Mouse (Mus musculus): ENCODE measurements around the gene Syngr2. TPM values are rescaled to one million over a fixed set of nuclear protein-coding genes. Genes with fewer than 3 reads are reported as not detected.
A peak's percentile ranks its signal among the peaks of the same experiment; 100 is the strongest.
"Not testable (repeated sequence)": the region's sequence is repeated elsewhere in the genome, so short reads cannot be mapped to it uniquely, and the experiment has no call there.

Gene Syngr2
- total RNA-seq, 2 experiments from 2014 or later: 109 to 119 TPM

DNA sequence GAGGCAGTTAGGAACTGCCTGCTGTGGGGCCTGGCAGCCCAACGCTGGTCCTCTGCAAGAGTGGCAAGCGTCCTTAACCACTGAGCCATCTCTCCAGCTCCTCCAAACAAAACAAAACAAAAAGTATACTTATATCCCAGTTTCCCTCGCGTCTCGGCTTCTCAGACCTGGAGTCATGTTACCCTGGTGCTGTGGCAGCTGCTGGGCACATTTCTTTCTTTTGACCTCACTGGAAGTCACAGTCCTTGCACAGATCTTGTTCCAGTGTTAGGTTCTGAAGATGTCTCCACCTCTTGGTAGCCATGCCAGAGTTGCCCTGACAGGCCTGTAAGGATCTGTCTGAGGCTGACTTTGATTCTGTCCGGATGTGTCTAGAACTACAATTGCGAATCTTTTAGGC lies 7.8 kb upstream of the Syngr2 start:
- intact Hi-C loops (cut with DNase I): no loop called here
- no peak for DNase-seq

- no peak for DNase-seq
- intact Hi-C loops (cut with DNase I): no loop called here
Measured at GRCm38 (mm10) chr11:117803166-117803688, 6.2 kb upstream of the Syngr2 start.

GRCm38 (mm10) chr11:117806781-117807180 lies 2.7 kb upstream of the Syngr2 start:
- intact Hi-C loops (cut with DNase I): no loop called here
- DNase-seq: no peak

- intact Hi-C loops (cut with DNase I): no loop called here
Measured at GRCm38 (mm10) chr11:117810401-117811046, 1.1 kb downstream of the Syngr2 start.

GRCm38 (mm10) chr11:117813867-117814266 lies 4.4 kb downstream of the Syngr2 start:
- intact Hi-C loops (cut with DNase I): no loop called here
- DNase-seq: no peak

More at GRCm38 (mm10) chr11:117810401-117811046, 1.1 kb downstream of the Syngr2 start:
- DNase-seq: peak; percentile 84 to 86

GRCm38 (mm10) chr11:117814704-117815366 lies 5.4 kb downstream of the Syngr2 start:
- no peak for DNase-seq
- intact Hi-C loops (cut with DNase I): no loop called here

- intact Hi-C loops (cut with DNase I); DNase-seq: not testable (repeated sequence)
Measured at GRCm38 (mm10) chr11:117815850-117816249, 6.4 kb downstream of the Syngr2 start.

DNA sequence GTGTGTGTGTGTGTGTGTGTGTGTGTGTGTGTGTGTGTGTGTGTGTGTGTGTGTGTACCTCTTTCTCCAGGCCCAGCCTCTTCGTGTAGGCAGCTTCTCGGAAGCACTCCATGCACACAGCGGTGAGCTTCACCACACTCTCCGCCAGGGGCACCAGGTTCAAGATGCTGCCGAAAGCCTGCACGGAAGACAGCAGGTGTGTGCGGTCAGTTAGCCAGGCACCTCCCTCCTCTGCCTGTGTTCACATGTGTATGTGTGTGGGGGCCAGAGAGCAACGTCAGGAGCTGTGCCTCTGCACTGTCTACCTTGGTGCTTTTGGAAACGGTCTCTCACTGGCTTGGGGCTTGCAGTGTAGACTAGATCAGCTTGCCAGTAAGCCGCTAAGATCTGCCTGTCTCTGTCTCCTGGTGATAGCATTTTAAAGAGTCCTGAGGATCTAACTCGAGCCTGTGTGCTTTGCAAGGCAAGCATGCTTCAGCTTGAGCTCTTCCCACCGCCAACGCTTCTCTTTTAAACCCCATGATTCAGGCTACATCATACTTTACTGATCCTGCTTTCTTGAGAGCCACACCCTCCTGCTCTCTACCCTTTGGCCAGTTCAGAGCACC lies 7.0 kb downstream of the Syngr2 start:
- no peak for DNase-seq
- intact Hi-C loops (cut with DNase I): no loop called here

- intact Hi-C loops (cut with DNase I): no loop called here
- peak in 1 of 2 experiments; percentile 58 for DNase-seq
Measured at GRCm38 (mm10) chr11:117819095-117819494, 9.6 kb downstream of the Syngr2 start.

DNA sequence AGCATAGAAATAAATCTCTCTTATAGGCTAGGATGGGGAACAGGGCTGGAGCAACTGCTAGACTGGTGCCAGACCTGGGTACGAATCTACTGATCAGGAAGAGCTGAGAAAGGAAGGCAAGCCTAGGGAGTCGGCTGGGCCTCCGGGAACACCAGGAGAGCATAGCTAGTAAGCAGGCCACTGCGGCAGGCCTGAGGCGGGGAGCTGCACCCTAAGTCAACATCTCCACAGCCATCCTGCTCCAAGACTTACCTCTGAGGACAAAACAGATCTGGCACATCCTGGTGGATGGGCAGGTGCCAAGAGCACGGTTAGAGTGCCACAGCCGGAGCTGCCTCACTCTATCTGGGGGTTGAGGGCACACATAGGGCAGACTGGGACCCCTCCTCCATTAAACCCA lies 10.7 kb downstream of the Syngr2 start:
- intact Hi-C loops (cut with DNase I): no loop called here

GRCm38 (mm10) chr11:117821868-117822267 lies 12.4 kb downstream of the Syngr2 start:
- intact Hi-C loops (cut with DNase I): no loop called here
- no peak for DNase-seq

More for the DNA sequence above, 10.7 kb downstream of the Syngr2 start:
- DNase-seq: no peak

- peak in 1 of 2 experiments; percentile 52 for DNase-seq
- intact Hi-C loops (cut with DNase I): no loop called here
Measured at GRCm38 (mm10) chr11:117822728-117823241, 13.3 kb downstream of the Syngr2 start.

GRCm38 (mm10) chr11:117823411-117823810 lies 13.9 kb downstream of the Syngr2 start:
- no peak for DNase-seq
- intact Hi-C loops (cut with DNase I): no loop called here

GRCm38 (mm10) chr11:117824060-117824969 lies 14.8 kb downstream of the Syngr2 start:
- intact Hi-C loops (cut with DNase I): loop anchor here (1.0 to 2.0 kb wide), 3 partner anchors 34 to 439 kb away; partner anchors contain the start of genes Tmc6 and Tmc8
- peak; percentile 85 for DNase-seq

GRCm38 (mm10) chr11:117825333-117826101 lies 16.0 kb downstream of the Syngr2 start, which contains the start of the genes Afmid and Tk1:
Afmid (plus strand) TSS chr11:117825924.
Tk1 (minus strand) TSS chr11:117826092.
- intact Hi-C loops (cut with DNase I): loop anchor here (1.0 to 5.0 kb wide), 3 partner anchors 43 to 343 kb away; partner anchors contain the start of genes Gm11733, Tmc6 and Tmc8
- peak; percentile 67 to 68 for DNase-seq

GRCm38 (mm10) chr11:117826164-117826563 lies 16.7 kb downstream of the Syngr2 start:
- intact Hi-C loops (cut with DNase I): loop anchor here (5.0 kb wide), 1 partner anchor 344 kb away; the partner anchor contains the start of gene Gm11733
- DNase-seq: no peak

- DNase-seq: no peak
- intact Hi-C loops (cut with DNase I): loop anchor here (5.0 kb wide), 1 partner anchor 345 kb away; the partner anchor contains the start of gene Gm11733
Measured at GRCm38 (mm10) chr11:117826916-117827315, 17.4 kb downstream of the Syngr2 start.

GRCm38 (mm10) chr11:117827386-117827785 lies 17.9 kb downstream of the Syngr2 start:
- DNase-seq: no peak

More at GRCm38 (mm10) chr11:117827386-117827785, 17.9 kb downstream of the Syngr2 start:
- intact Hi-C loops (cut with DNase I): loop anchor here (5.0 kb wide), 1 partner anchor 345 kb away; the partner anchor contains the start of gene Gm11733

Data from heart, postnatal 36 days (tissue).